Comparison of ENCODE assay signal across 9 mouse cellular contexts in the genomic region with DNA sequence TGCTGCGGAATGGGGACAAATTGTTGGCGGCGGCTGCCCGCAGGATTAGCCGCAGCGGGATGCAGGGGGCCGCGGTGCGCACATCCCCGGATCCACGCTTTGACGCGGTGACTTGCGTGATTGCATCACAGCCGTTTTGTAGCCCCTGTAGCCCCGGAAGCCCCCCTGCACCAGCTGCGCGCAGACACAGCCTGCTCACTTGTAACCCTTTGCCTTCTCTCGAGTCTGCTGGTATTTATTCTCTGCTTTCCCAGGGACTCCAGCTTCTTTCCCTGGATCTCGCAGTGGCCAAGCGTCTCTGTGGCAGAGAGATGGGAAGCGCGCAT. TPM values are rescaled to one million over a fixed set of nuclear protein-coding genes. Genes with fewer than 3 reads are reported as not detected.
A peak's percentile ranks its signal among the peaks of the same experiment; 100 is the strongest.
DNase-seq lines count a peak whose midpoint lies in the region; ATAC-seq and TF ChIP-seq lines count a peak whose summit lies in the region.
"Had no signal": no experiment of that assay in that cellular context is flagged by ENCODE, and none has a peak within 500 bp of the region (broad histone marks: within the 10 kb centered on the region; RNA-seq: fewer than 3 reads in every experiment).

No protein-coding gene starts in this region.

- no peak for TF ChIP-seq CTCF in forebrain, postnatal 0 days (IDR thresholded peaks at IDR 0.05; ENCODE audit: low read depth)

- no peaks in the 10 kb centered on the region for H3K36me3 ChIP-seq in heart, embryonic 12.5 days
- H3K36me3 ChIP-seq in forebrain, postnatal 0 days (ENCODE audit: insufficient read depth), result no peaks in the 10 kb centered on the region
- no peaks in the 10 kb centered on the region; the same call in 1 of the 2 replicates for H3K36me3 ChIP-seq in neural tube, embryonic 13.5 days

- H3K9me3 ChIP-seq in heart, embryonic 12.5 days (replicated peaks), result no peaks in the 10 kb centered on the region
- H3K9me3 ChIP-seq in forebrain, postnatal 0 days (ENCODE audit: low read length), result no peaks in the 10 kb centered on the region
- no peaks in the 10 kb centered on the region for H3K9me3 ChIP-seq in neural tube, embryonic 13.5 days

- H3K4me1 ChIP-seq in heart, embryonic 12.5 days (replicated peaks), result peaks cover 10% of the 10 kb centered on the region
- peaks cover 15% of the 10 kb centered on the region for H3K4me1 ChIP-seq in forebrain, postnatal 0 days (ENCODE audit: insufficient read depth)
- peaks cover 36% of the 10 kb centered on the region for H3K4me1 ChIP-seq in neural tube, embryonic 13.5 days (replicated peaks)

- no peak overlapping the region for H3K27ac ChIP-seq in heart, embryonic 12.5 days (ENCODE audit: poor library complexity, severe bottlenecking)
- H3K27ac ChIP-seq in forebrain, postnatal 0 days (ENCODE audit: low read depth, low read length), result peak overlapping the region; percentile 92
- H3K27ac ChIP-seq in neural tube, embryonic 13.5 days (replicated peaks), result peak overlapping the region; percentile 89

- H3K27me3 ChIP-seq in heart, embryonic 12.5 days (replicated peaks), result peaks cover 58% of the 10 kb centered on the region
- H3K27me3 ChIP-seq in forebrain, postnatal 0 days (ENCODE audit: insufficient read depth, low read length), result no peaks in the 10 kb centered on the region; the same call in 1 of the 2 replicates
- H3K27me3 ChIP-seq in neural tube, embryonic 13.5 days, result peaks cover 46% of the 10 kb centered on the region

- H3K4me3 ChIP-seq in heart, embryonic 12.5 days, result peak overlapping the region; percentile 44
- H3K4me3 ChIP-seq in forebrain, postnatal 0 days (ENCODE audit: low read depth, low read length), result peak overlapping the region; percentile 72
- peak overlapping the region; percentile 72 for H3K4me3 ChIP-seq in neural tube, embryonic 13.5 days

- H3K4me2 ChIP-seq in heart, embryonic 12.5 days, result peak overlapping the region; percentile 73
- H3K4me2 ChIP-seq in forebrain, postnatal 0 days (ENCODE audit: low read depth), result peak overlapping the region; percentile 81
- H3K4me2 ChIP-seq in neural tube, embryonic 13.5 days, result peak overlapping the region; percentile 79

- WGBS in heart, embryonic 12.5 days, result 4% methylated on average over 23 of the region's 23 CpGs
- WGBS in forebrain, postnatal 0 days, result 7% methylated on average over 20 of the region's 23 CpGs
- 1% methylated on average over 23 of the region's 23 CpGs for WGBS in neural tube, embryonic 13.5 days

- H3K9ac ChIP-seq in heart, embryonic 12.5 days, result no peak overlapping the region
- H3K9ac ChIP-seq in forebrain, postnatal 0 days, result peak overlapping the region; percentile 85
- peak overlapping the region; percentile 89 for H3K9ac ChIP-seq in neural tube, embryonic 13.5 days

- intact Hi-C loops in heart, postnatal 10 days (cut with DNase I), result no loop called here

- ATAC-seq in heart, embryonic 12.5 days (ENCODE audit: insufficient number of reproducible peaks, low FRiP score), result no peak
- peak; percentile 99 for ATAC-seq in forebrain, postnatal 0 days
- ATAC-seq in neural tube, embryonic 13.5 days (ENCODE audit: low read depth), result peak; percentile 97
- ATAC-seq in CD4-positive, CD25-positive, alpha-beta regulatory T cell, adult 4 months, result no peak

- DNase-seq in heart, postnatal 10 days, result no peak
- DNase-seq in cerebellum, adult 18-20 months, result peak; percentile 79 to 80
- peak; percentile 91 for DNase-seq in forebrain, postnatal 0 days
- DNase-seq in layer of hippocampus, postnatal 36 days, result peak; percentile 79 to 81
- no peak for DNase-seq in adrenal gland, postnatal 25 days

RNA-seq across cellular contexts. Expression of gene Fbll1, which starts 0.2 kb away (rescaled TPM):
- not detected in 2 replicates for polyA plus RNA-seq in heart, embryonic 12.5 days (2016; fragmentation: Nextera tagmentation; extraction: Ambion mirVana)
- not detected for total RNA-seq in heart, postnatal 10 days (2021)
- 51.2 and 72.6 TPM in 2 replicates for total RNA-seq in forebrain, postnatal 0 days (2014; rRNA removed)
- 32.9 and 35.4 TPM in 2 replicates for polyA plus RNA-seq in forebrain, postnatal 0 days (2015; fragmentation: Nextera tagmentation; extraction: Ambion mirVana)
- total RNA-seq in layer of hippocampus, postnatal 36 days (2021), result 10 to 100 TPM; 42.2 to 46.1 TPM
- polyA plus RNA-seq in neural tube, embryonic 13.5 days (2015; fragmentation: Nextera tagmentation; extraction: Ambion mirVana), result 24.2 and 24.8 TPM in 2 replicates
- polyA plus RNA-seq in CD4-positive, CD25-positive, alpha-beta regulatory T cell, adult 4 months (2017; shearing (Covaris generic)), result not detected
- 0.21 TPM in 1 of 2 replicates, not detected in the other for total RNA-seq in adrenal gland, postnatal 25 days (2021)
- polyA plus RNA-seq: gonadal fat pad, adult 2 months had no signal

RNA-seq across cellular contexts. Expression of gene Pank3, which starts 29.2 kb away (rescaled TPM):
- polyA plus RNA-seq in heart, embryonic 12.5 days (2016; fragmentation: Nextera tagmentation; extraction: Ambion mirVana), result 15.0 and 16.0 TPM in 2 replicates
- total RNA-seq in heart, postnatal 10 days (2021), result 10 to 100 TPM; 29.3 to 31.3 TPM
- total RNA-seq in forebrain, postnatal 0 days (2014; rRNA removed), result 79.4 and 93.7 TPM in 2 replicates
- polyA plus RNA-seq in forebrain, postnatal 0 days (2015; fragmentation: Nextera tagmentation; extraction: Ambion mirVana), result 7.7 and 11.7 TPM in 2 replicates
- 10 to 100 TPM; 42.6 to 43.4 TPM for total RNA-seq in layer of hippocampus, postnatal 36 days (2021)
- 22.2 and 23.6 TPM in 2 replicates for polyA plus RNA-seq in neural tube, embryonic 13.5 days (2015; fragmentation: Nextera tagmentation; extraction: Ambion mirVana)
- 1 to 10 TPM; 6.6 to 8.9 TPM for polyA plus RNA-seq in CD4-positive, CD25-positive, alpha-beta regulatory T cell, adult 4 months (2017; shearing (Covaris generic))
- 75.7 and 81.2 TPM in 2 replicates for total RNA-seq in adrenal gland, postnatal 25 days (2021)

RNA-seq across cellular contexts. Expression of gene Rars, which starts 35.8 kb away (rescaled TPM):
- 68.5 and 73.8 TPM in 2 replicates for polyA plus RNA-seq in heart, embryonic 12.5 days (2016; fragmentation: Nextera tagmentation; extraction: Ambion mirVana)
- total RNA-seq in heart, postnatal 10 days (2021), result 10 to 100 TPM; 40.9 to 41.5 TPM
- total RNA-seq in forebrain, postnatal 0 days (2014; rRNA removed), result 37.8 and 56.6 TPM in 2 replicates
- 66.1 and 66.4 TPM in 2 replicates for polyA plus RNA-seq in forebrain, postnatal 0 days (2015; fragmentation: Nextera tagmentation; extraction: Ambion mirVana)
- 10 to 100 TPM; 48.9 to 49.9 TPM for total RNA-seq in layer of hippocampus, postnatal 36 days (2021)
- polyA plus RNA-seq in neural tube, embryonic 13.5 days (2015; fragmentation: Nextera tagmentation; extraction: Ambion mirVana), result 73.9 and 78.9 TPM in 2 replicates
- polyA plus RNA-seq in CD4-positive, CD25-positive, alpha-beta regulatory T cell, adult 4 months (2017; shearing (Covaris generic)), result 10 to 100 TPM; 68.2 to 75.9 TPM
- 66.6 and 70.8 TPM in 2 replicates for total RNA-seq in adrenal gland, postnatal 25 days (2021)

Comparison
In these comparisons a context has a peak if more than half of its experiments do, and no peak if none do; other contexts are left out.
1. ATAC-seq: peak in forebrain, postnatal 0 days (single experiment) and neural tube, embryonic 13.5 days (single experiment); none in heart, embryonic 12.5 days (single experiment) and CD4-positive, CD25-positive, alpha-beta regulatory T cell, adult 4 months (single experiment).
2. DNase-seq: peak in cerebellum, adult 18-20 months (2 of 2), forebrain, postnatal 0 days (single experiment) and layer of hippocampus, postnatal 36 days (2 of 2); none in heart, postnatal 10 days (0 of 2) and adrenal gland, postnatal 25 days (single experiment).
3. RNA of gene Fbll1, which starts 0.2 kb away (total RNA-seq): 51.2 to 72.6 TPM in forebrain, postnatal 0 days and 42.2 to 46.1 TPM in layer of hippocampus, postnatal 36 days; 0.21 TPM in adrenal gland, postnatal 25 days and not detected in heart, postnatal 10 days; every median in the first group is over 10 times any median in the second.
4. Peak in every context shown above with its lines, with median percentiles within 50 percentile points of each other: H3K4me2 ChIP-seq and H3K4me3 ChIP-seq.